Mouse (Mus musculus) kidney, postnatal 0 days (tissue): ENCODE data around the gene Hoxb9. TPM values are rescaled to one million over a fixed set of nuclear protein-coding genes. Genes with fewer than 3 reads are reported as not detected.

Experiments used
- ATAC-seq: fragments of 200-750 bp; cut with Nextera tagmentation; replicated peaks from 2 replicates; pipeline ENCODE4 v1.8.0; 2017; ENCODE audit warnings: low read depth, moderate number of reproducible peaks, moderate TSS enrichment, moderate library complexity; ENCODE audit not compliant: low FRiP score
- DNase-seq: peaks from one replicate; pipeline ENCODE4 v3.0.0-alpha.2; 2016; ENCODE audit warnings: low spot score
- H3K27ac ChIP-seq: fragments of 300-500 bp; sonication (generic); 2 replicates; pipeline ENCODE4 v1.5.1; 2014; ENCODE audit warnings: mild to moderate bottlenecking
- H3K27me3 ChIP-seq: fragments of 300-500 bp; sonication (generic); 2 replicates; pipeline ENCODE4 v1.6.1; 2014; ENCODE audit warnings: low read length, mixed read lengths; ENCODE audit not compliant: insufficient read depth
- H3K36me3 ChIP-seq: fragments of 300-500 bp; sonication (generic); 2 replicates; pipeline ENCODE4 v1.6.1; 2014; ENCODE audit warnings: low read length, mixed read lengths; ENCODE audit not compliant: insufficient read depth
- H3K4me1 ChIP-seq: fragments of 300-500 bp; sonication (generic); replicated peaks from 2 replicates; pipeline ENCODE4 v1.6.1; 2014; ENCODE audit warnings: antibody characterized with exemption, low read length, mixed read lengths; ENCODE audit not compliant: insufficient read depth
- H3K4me2 ChIP-seq: fragments of 300-500 bp; sonication (generic); 2 replicates; pipeline ENCODE4 v1.6.1; 2014; ENCODE audit warnings: mild to moderate bottlenecking, low read length, moderate library complexity, mixed read lengths
- H3K4me3 ChIP-seq: fragments of 300-500 bp; sonication (generic); replicated peaks from 2 replicates; pipeline ENCODE4 v1.5.1; 2014; ENCODE audit warnings: low read depth, low read length
- H3K9ac ChIP-seq: fragments of 300-500 bp; sonication (generic); 2 replicates; pipeline ENCODE4 v1.6.1; 2014; ENCODE audit warnings: low read depth, low read length
- H3K9me3 ChIP-seq: fragments of 300-500 bp; sonication (generic); replicated peaks from 2 replicates; pipeline ENCODE4 v1.6.1; 2016; ENCODE audit warnings: low read length, inconsistent platforms, mixed read lengths
- CTCF ChIP-seq: IDR thresholded peaks from 2 replicates; pipeline ENCODE4 v1.5.1; 2016; ENCODE audit warnings: antibody characterized with exemption, low read depth, mild to moderate bottlenecking, moderate library complexity
- WGBS: fragments of 180-500 bp; shearing (Covaris S2); extraction: QIAGEN DNeasy Blood & Tissue Kit; methylation state at CpG from one replicate; pipeline ENCODE4 v1.1.7; 2014; 5-methylcytosine and 5-hydroxymethylcytosine counted together
- polyA plus RNA-seq: library from polyadenylated mRNA; unstranded; fragments of >200 nt; fragmentation: Nextera tagmentation; extraction: Ambion mirVana; gene quantifications from 2 replicates; pipeline ENCODE4 v1.2.1, GENCODE M21; 2015

The Hoxb9 gene
- polyA plus RNA-seq, 1 experiment from 2014 or later = 23.1 TPM

- 0 out of 2 replicates have a peak, but pooled peaks have one; percentile 47 for ATAC-seq
- peak overlapping the region; percentile 33; the same call in 1 of the 2 replicates for H3K4me3 ChIP-seq
- H3K4me2 ChIP-seq = peak overlapping the region; percentile 96
- H3K4me1 ChIP-seq = peaks cover 22% of the 10 kb centered on the region; the same call in 1 of the 2 replicates
- H3K27me3 ChIP-seq = no peaks in the 10 kb centered on the region
- peak overlapping the region; percentile 74; the same call in 1 of the 2 replicates for H3K27ac ChIP-seq
- WGBS = under 1% methylated on average over 9 of the region's 9 CpGs
- peak; percentile 95 for DNase-seq
- peak overlapping the region; percentile 98 for H3K9ac ChIP-seq
- TF ChIP-seq CTCF = peak; percentile 93
- no peaks in the 10 kb centered on the region for H3K36me3 ChIP-seq
- no peaks in the 10 kb centered on the region for H3K9me3 ChIP-seq
Observed at GRCm38 (mm10) chr11:96278773-96279172, 7.5 kb downstream of the Hoxb9 start.

DNA sequence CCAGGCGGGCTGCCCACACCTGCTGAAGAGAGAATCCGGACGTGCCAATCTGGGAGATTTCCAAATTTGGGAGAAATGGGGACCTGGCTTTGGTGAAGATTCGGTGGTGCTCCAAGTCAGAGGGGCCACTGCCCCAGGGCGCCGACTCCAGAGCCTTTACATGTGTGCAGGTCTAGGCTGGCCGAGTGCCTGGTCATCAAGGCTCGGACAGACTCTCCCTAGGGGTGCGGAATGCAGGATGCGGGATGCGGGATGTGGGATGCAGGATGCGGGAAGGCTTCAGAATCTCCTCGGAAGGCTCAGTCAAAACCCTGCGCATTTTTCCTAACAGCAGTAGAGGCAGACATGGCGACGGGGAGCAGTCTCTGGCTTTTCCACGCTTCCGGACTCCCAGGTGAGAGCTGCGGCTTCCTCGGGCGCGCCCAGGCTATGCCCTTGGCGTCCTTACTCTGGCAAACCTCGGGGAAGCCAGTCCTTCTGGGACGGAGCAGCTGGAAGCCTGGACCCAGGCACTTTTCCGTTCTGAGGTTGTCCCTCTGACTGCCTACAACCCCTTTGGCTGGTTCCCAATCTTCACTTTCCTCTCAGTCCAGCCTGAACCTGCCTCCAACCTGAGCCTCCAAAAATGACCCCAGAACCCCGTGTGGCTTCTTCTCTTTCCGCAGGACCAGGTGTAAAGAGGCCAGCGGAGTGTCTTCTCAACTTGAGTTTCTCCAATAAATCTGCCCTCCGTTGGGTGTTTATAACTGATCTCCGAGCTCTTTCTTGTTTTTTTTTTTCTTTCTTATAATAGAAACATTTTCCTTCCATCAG lies 8.4 kb downstream of the Hoxb9 start:
- ATAC-seq = no peak
- Histone ChIP-seq H3K4me3 (peak overlapping the region; percentile 84), H3K36me3 (no peaks in the 10 kb centered on the region), H3K4me2 (peak overlapping the region; percentile 96), H3K27ac (peak overlapping the region; percentile 99), H3K9me3 (no peaks in the 10 kb centered on the region), H3K4me1 (peaks cover 22% of the 10 kb centered on the region; the same call in 1 of the 2 replicates), H3K27me3 (no peaks in the 10 kb centered on the region), H3K9ac (peak overlapping the region; percentile 98)
- 8% methylated on average over 31 of the region's 31 CpGs for WGBS
- TF ChIP-seq CTCF = no peak
- DNase-seq = peak; percentile 61

- H3K4me3 ChIP-seq = peak overlapping the region; percentile 84
- peak; percentile 75 for DNase-seq
- H3K9me3 ChIP-seq = no peaks in the 10 kb centered on the region
- 34% methylated on average over 8 of the region's 8 CpGs for WGBS
- H3K4me2 ChIP-seq = peak overlapping the region; percentile 96
- peak overlapping the region; percentile 99 for H3K27ac ChIP-seq
- H3K9ac ChIP-seq = peak overlapping the region; percentile 98
- no peaks in the 10 kb centered on the region for H3K36me3 ChIP-seq
- TF ChIP-seq CTCF = no peak
- H3K27me3 ChIP-seq = no peaks in the 10 kb centered on the region
- H3K4me1 ChIP-seq = peaks cover 22% of the 10 kb centered on the region; the same call in 1 of the 2 replicates
- ATAC-seq = no peak
Observed at GRCm38 (mm10) chr11:96280399-96281378, 9.4 kb downstream of the Hoxb9 start.

DNA sequence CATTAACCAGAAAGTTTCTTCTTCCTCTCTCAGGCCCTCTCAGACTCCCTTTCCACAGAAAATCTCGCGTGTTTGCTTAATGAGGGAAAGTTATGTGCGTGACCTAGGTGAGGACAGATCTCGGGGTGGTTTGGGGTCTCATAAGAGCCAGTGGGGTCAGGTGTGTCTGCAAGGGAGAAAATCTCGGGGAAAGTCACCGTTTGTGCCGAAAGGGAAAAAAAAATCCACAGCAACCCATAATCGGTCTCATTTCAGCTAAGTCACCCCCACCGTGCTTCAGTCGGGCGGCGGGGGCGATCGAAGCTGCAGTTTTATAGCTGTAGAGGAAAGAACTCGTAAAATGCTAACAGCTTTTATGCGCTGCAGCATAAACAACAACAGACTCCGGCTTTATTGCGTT lies 10.1 kb downstream of the Hoxb9 start:
- peak overlapping the region; percentile 84 for H3K4me3 ChIP-seq
- H3K4me2 ChIP-seq = peak overlapping the region; percentile 96
- peak overlapping the region; percentile 98 for H3K9ac ChIP-seq
- ATAC-seq = no peak
- peak; percentile 80 for DNase-seq
- H3K4me1 ChIP-seq = peaks cover 22% of the 10 kb centered on the region; the same call in 1 of the 2 replicates
- no peaks in the 10 kb centered on the region for H3K27me3 ChIP-seq
- H3K9me3 ChIP-seq = no peaks in the 10 kb centered on the region
- TF ChIP-seq CTCF = no peak
- no peaks in the 10 kb centered on the region for H3K36me3 ChIP-seq
- 11% methylated on average over 18 of the region's 18 CpGs for WGBS
- peak overlapping the region; percentile 99 for H3K27ac ChIP-seq

DNA sequence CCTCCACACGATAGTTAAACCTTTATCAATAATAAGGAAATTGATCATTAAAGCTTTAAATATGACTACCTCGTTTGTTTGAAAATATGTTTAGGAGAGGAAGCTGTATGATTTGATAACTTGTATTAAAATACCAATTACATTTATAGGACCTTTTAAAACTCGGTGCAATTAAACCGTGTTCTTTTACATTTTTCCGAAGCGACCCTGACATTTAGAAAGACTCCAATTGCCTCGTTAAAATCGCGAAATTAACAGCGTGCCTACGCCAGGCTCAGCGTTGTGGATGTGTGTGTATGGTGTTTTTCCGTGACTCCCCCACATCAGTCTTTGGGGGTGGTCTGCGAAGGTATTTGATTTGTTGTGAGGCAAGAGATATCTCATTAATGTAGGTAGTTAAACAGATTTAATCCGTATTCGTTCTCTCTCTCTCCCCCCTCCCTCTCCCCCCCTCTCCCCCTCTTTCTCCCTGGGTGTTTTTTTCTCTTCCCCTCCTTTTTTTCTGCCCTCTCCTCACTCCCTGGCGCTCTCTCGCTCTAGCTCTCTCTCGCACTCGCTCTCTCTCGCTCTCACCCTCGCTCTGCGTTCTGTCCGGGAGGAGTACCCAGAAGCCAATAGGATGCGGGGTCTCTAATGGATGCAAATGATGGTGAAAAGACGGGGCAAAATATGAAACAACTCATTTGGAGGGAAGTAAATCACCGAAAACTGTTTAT lies 10.8 kb downstream of the Hoxb9 start, which contains the start of gene Hoxb8:
Gene Hoxb8 (plus strand): TSS at position 51 of the 716 bp plus-strand sequence.
- peak within 1 kb of the TSS; percentile 84 for H3K4me3 ChIP-seq
- H3K9ac ChIP-seq = peak within 1 kb of the TSS; percentile 98
- TF ChIP-seq CTCF = no peak
- no peaks in the 10 kb centered on the region for H3K9me3 ChIP-seq
- no peaks in the 10 kb centered on the region for H3K27me3 ChIP-seq
- DNase-seq = peak; percentile 88
- peak within 1 kb of the TSS; percentile 96 for H3K4me2 ChIP-seq
- H3K4me1 ChIP-seq = peaks cover 21% of the 10 kb centered on the region; the same call in 1 of the 2 replicates
- no peak for ATAC-seq
- peak within 1 kb of the TSS; percentile 99 for H3K27ac ChIP-seq
- H3K36me3 ChIP-seq = no peaks in the 10 kb centered on the region
- under 1% methylated on average over 27 of the region's 27 CpGs for WGBS
